Mouse (Mus musculus) lung, adult 2 months (tissue): Measurements from ENCODE around the gene Mid1. TPM values are rescaled to one million over a fixed set of nuclear protein-coding genes. Genes with fewer than 3 reads are reported as not detected.

Experiments used
- DNase-seq: peaks from one replicate; pipeline ENCODE4 v3.0.0; 2022
- H3K4me1 ChIP-seq: fragments of 200-500 bp; 2 replicates; pipeline ENCODE4 v1.6.1; 2011; ENCODE audit warnings: low read length; ENCODE audit not compliant: control insufficient read depth, insufficient read depth
- H3K4me3 ChIP-seq: fragments of 200-500 bp; replicated peaks from 2 replicates; pipeline ENCODE3; 2011; ENCODE audit warnings: low read depth, mild to moderate bottlenecking, control low read depth, low read length; ENCODE audit errors: extremely low read depth
- CTCF ChIP-seq: fragments of 200-500 bp; IDR thresholded peaks from 2 replicates; pipeline ENCODE4 v1.5.1; 2011; ENCODE audit warnings: mild to moderate bottlenecking, low read length, control low read depth; ENCODE audit not compliant: insufficient read depth
- POLR2A ChIP-seq: fragments of 200-500 bp; IDR thresholded peaks from 2 replicates; pipeline ENCODE4 v1.6.1; 2011; ENCODE audit warnings: low read depth, mild to moderate bottlenecking, control low read depth, low read length, borderline replicate concordance; ENCODE audit errors: extremely low read depth
- WGBS: fragments of 180-500 bp; shearing (Covaris S2); methylation state at CpG from one replicate; pipeline ENCODE4 v1.1.7; 2018; 5-methylcytosine and 5-hydroxymethylcytosine counted together
- polyA plus RNA-seq: library from polyadenylated mRNA; depleted of rRNA; stranded (reverse); fragments of >200 nt; gene quantifications from 2 replicates; pipeline ENCODE4 v1.2.3, GENCODE M21; 2012

The Mid1 gene
- polyA plus RNA-seq, 1 experiment = 9.6 TPM

- WGBS = 66% methylated on average over 1 of the region's 1 CpGs
- no peak for DNase-seq
- Histone ChIP-seq H3K4me1 (no peaks in the 10 kb centered on the region), H3K4me3 (no peak overlapping the region)
- TF ChIP-seq CTCF (no peak), POLR2A (no peak)
These were observed 158.3 kb downstream of the Mid1 start for GRCm38 (mm10) chrX:169843267-169843666.

- H3K4me1 ChIP-seq = no peaks in the 10 kb centered on the region
- DNase-seq = no peak
- H3K4me3 ChIP-seq = no peak overlapping the region
- WGBS = 45% methylated on average over 5 of the region's 5 CpGs
- TF ChIP-seq POLR2A = no peak
- TF ChIP-seq CTCF = no peak
These were observed 159.3 kb downstream of the Mid1 start for GRCm38 (mm10) chrX:169844150-169844772.

- H3K4me1 ChIP-seq = no peaks in the 10 kb centered on the region
- WGBS = 67% methylated on average over 3 of the region's 3 CpGs
- H3K4me3 ChIP-seq = no peak overlapping the region
- DNase-seq = no peak
- TF ChIP-seq POLR2A (no peak), CTCF (no peak)
These were observed 161.2 kb downstream of the Mid1 start for GRCm38 (mm10) chrX:169846187-169846586.

- no peak overlapping the region for H3K4me3 ChIP-seq
- TF ChIP-seq CTCF (no peak), POLR2A (no peak)
- WGBS = 41% methylated on average over 2 of the region's 2 CpGs
- no peaks in the 10 kb centered on the region for H3K4me1 ChIP-seq
- no peak for DNase-seq
These were observed 176.3 kb downstream of the Mid1 start for GRCm38 (mm10) chrX:169861194-169861720.

GRCm38 (mm10) chrX:169862440-169862839 lies 177.4 kb downstream of the Mid1 start:
- no peak for TF ChIP-seq POLR2A
- no peak for DNase-seq

GRCm38 (mm10) chrX:169862848-169863247 lies 177.8 kb downstream of the Mid1 start:
- peak; percentile 26 for DNase-seq
- H3K4me1 ChIP-seq = no peaks in the 10 kb centered on the region
- no peak for TF ChIP-seq POLR2A
- peak; percentile 24; the same call in 1 of the 2 replicates for TF ChIP-seq CTCF
- WGBS = 37% methylated on average over 1 of the region's 1 CpGs
- H3K4me3 ChIP-seq = no peak overlapping the region

More at GRCm38 (mm10) chrX:169862440-169862839, 177.4 kb downstream of the Mid1 start:
- H3K4me3 ChIP-seq = no peak overlapping the region
- no peaks in the 10 kb centered on the region for H3K4me1 ChIP-seq

- 39% methylated on average over 1 of the region's 1 CpGs for whole genome bisulfite sequencing
- no peak for DNase-seq
- no peaks in the 10 kb centered on the region for H3K4me1 ChIP-seq
- H3K4me3 ChIP-seq = no peak overlapping the region
- TF ChIP-seq POLR2A (no peak), CTCF (no peak)
These were observed 178.8 kb downstream of the Mid1 start for GRCm38 (mm10) chrX:169863841-169864240.

- DNase-seq = no peak
- WGBS = 67% methylated on average over 5 of the region's 5 CpGs
- Histone ChIP-seq H3K4me3 (no peak overlapping the region), H3K4me1 (no peaks in the 10 kb centered on the region)
- TF ChIP-seq CTCF = no peak
- TF ChIP-seq POLR2A = no peak
These were observed 183.2 kb downstream of the Mid1 start for GRCm38 (mm10) chrX:169868223-169868622.

- Histone ChIP-seq H3K4me1 (no peaks in the 10 kb centered on the region), H3K4me3 (no peak overlapping the region)
- no peak for DNase-seq
- 94% methylated on average over 1 of the region's 1 CpGs for WGBS
- TF ChIP-seq CTCF = no peak
- TF ChIP-seq POLR2A = no peak
These were observed 189.5 kb downstream of the Mid1 start for GRCm38 (mm10) chrX:169874475-169874874.
